Mouse (Mus musculus) right cerebral cortex, adult 18-20 months (tissue): Measurements from ENCODE around the gene 1700123O20Rik.

ENCODE experiments used
- DNase-seq: peaks from one replicate; pipeline ENCODE4 v3.0.0; 2022; ENCODE audit warnings: mixed read lengths

Gene 1700123O20Rik

GRCm38 (mm10) chr14:54727565-54727964, 41.5 kb downstream of the 1700123O20Rik start:
- no peak for DNase-seq

- peak; percentile 67 for DNase-seq
Observed at GRCm38 (mm10) chr14:54728823-54729653, 43.0 kb downstream of the 1700123O20Rik start.

GRCm38 (mm10) chr14:54730305-54730704, 44.3 kb downstream of the 1700123O20Rik start:
- DNase-seq: peak; percentile 61

DNA sequence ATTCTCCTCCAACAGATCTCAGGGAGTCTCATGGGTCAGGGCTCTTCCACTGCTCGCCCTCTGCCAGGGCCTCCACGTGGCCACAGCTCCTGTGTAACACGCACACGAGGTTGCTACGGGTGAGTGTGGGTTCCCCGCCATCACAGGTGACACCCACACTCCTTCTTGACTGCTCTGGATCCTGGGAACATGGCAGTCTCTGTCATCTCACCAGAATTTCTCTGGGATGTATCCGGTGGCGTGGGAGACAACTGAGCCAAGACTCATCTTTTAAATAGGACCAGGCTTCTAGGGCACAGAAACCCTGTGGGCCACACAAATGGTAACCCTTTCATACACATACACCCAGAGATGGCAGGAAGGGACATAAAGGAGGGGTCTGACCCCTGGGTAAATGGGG, 46.2 kb downstream of the 1700123O20Rik start:
- no peak for DNase-seq

- peak; percentile 48 for DNase-seq
Observed at GRCm38 (mm10) chr14:54734004-54734403, 48.0 kb downstream of the 1700123O20Rik start.

DNA sequence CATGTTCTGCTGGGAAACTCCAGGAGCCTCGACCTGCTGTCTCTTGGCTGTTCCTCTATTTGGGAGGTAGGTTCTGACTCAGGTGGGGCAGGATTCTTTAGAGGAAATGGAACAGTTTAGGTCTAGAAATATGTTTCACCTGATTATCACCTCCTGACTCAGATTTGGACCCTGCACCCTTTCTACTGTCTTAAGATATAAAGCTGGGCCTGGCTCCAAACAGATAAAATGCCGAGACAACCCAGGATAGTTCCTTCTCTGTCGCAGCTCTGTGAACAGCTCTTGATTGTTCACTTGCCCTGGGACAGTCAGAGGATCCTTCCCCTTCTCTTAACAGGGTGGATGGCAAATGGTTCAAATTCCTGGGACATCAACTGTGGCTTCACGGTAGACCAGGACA, 49.2 kb downstream of the 1700123O20Rik start:
- DNase-seq: no peak

- peak; percentile 70 for DNase-seq
Observed at GRCm38 (mm10) chr14:54736555-54737552, 50.8 kb downstream of the 1700123O20Rik start.

GRCm38 (mm10) chr14:54737634-54738033, 51.6 kb downstream of the 1700123O20Rik start:
- no peak for DNase-seq
